Mouse (Mus musculus): Measurements from ENCODE around the gene Rnf224. TPM values are rescaled to one million over a fixed set of nuclear protein-coding genes. Genes with fewer than 3 reads are reported as not detected.

The Rnf224 gene
- total and polyA plus RNA-seq, 3 experiments: 0.10 TPM; not detected in 2

DNA sequence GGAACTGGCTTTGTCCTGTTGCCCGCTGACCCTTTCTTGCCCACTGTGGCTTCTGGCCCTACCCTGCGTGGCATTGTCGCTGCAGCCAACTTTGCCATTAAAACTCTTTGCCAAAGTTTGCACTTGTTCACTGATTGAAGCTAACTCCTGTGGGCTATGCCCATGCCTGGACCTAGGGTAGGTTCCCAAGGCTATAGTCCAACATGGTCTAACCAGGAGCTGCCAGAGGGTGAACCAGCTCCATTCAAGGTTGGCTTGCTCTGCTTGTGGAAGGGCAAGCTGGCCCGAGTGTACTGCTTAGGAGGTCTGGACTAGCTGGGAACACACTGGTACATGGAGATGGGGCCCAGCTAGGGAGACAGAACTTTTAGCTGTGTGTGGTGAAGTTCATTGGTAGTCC is 7.6 kb upstream of the Rnf224 start:
- Histone ChIP-seq H3K4me3 (ENCODE audit: control insufficient read depth in 1 of 2, insufficient read depth in 1 of 2, low read depth in 2 of 2, low read length in 2 of 2) (no peak overlapping the region), H3K36me3 (ENCODE audit: control insufficient read depth in 1 of 2, insufficient read depth in 2 of 2, low read length in 2 of 2) (no peaks in the 10 kb centered on the region), H3K9me3 (replicated peaks; ENCODE audit: insufficient read depth, low read length) (no peaks in the 10 kb centered on the region), H3K4me1 (ENCODE audit: control insufficient read depth in 1 of 2, insufficient read depth in 2 of 2, low read length in 2 of 2) (peaks cover 0 to 12% of the 10 kb centered on the region in 2 experiments; a peak in 3 of 4 replicates), H3K27me3 (ENCODE audit: control insufficient read depth in 1 of 2, insufficient read depth in 2 of 2, low read length in 2 of 2) (no peaks in the 10 kb centered on the region), H3K9ac (ENCODE audit: control insufficient read depth, low read depth, low read length, poor library complexity, severe bottlenecking) (no peak overlapping the region), H3K79me2 (ENCODE audit: control insufficient read depth, insufficient read depth, low read length, poor library complexity) (no peaks in the 10 kb centered on the region; the same call in 1 of the 2 replicates), H3K27ac (ENCODE audit: control insufficient read depth, low read depth, low read length) (no peak overlapping the region)
- no peak for DNase-seq (ENCODE audit: low read depth, low spot score)
- no peak for TF ChIP-seq TBP (IDR thresholded peaks at IDR 0.05; ENCODE audit: low read depth, low read length)
- no peak for TF ChIP-seq HCFC1 (IDR thresholded peaks at IDR 0.05; ENCODE audit: low read depth, low read length)
- TF ChIP-seq POLR2AphosphoS5 (IDR thresholded peaks at IDR 0.05; ENCODE audit: borderline replicate concordance, low read depth, low read length): no peak
- no peak for TF ChIP-seq MYC (IDR thresholded peaks at IDR 0.05; ENCODE audit: low read depth, low read length)
- no peak for TF ChIP-seq MAZ (IDR thresholded peaks at IDR 0.05; ENCODE audit: low read depth, low read length)
- TF ChIP-seq USF2 (IDR thresholded peaks at IDR 0.05; ENCODE audit: borderline replicate concordance in 1 of 2, insufficient read depth in 1 of 2, low read depth in 1 of 2, low read length in 2 of 2): no peak
- TF ChIP-seq USF1 (IDR thresholded peaks at IDR 0.05; ENCODE audit: low read depth, low read length): no peak

DNA sequence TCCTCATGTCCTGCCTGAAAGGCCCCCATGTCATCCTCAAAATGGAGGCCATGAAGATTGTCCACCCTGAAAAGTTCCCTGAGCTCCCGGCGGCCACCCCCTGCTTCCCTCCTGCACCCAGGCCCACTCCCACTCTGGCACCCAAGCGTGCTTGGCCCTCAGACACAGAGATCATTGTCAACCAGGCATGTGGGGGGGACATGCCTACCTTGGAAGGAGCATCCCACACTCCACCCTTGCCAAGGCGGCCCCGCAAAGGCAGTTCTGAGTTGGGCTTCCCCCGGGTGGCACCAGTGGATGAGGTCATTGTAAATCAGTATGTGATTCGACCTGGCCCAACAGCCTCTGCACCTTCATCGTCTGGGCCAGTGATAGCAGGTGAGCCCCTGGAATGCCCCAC is 6.8 kb upstream of the Rnf224 start:
- DNase-seq (ENCODE audit: low read depth, low spot score): no peak
- TF ChIP-seq MAFK (IDR thresholded peaks at IDR 0.05; ENCODE audit: borderline replicate concordance, low read depth, low read length) (no peak), SMC3 (IDR thresholded peaks at IDR 0.05; ENCODE audit: low read depth, low read length) (no peak), USF2 (IDR thresholded peaks at IDR 0.05; ENCODE audit: borderline replicate concordance in 1 of 2, insufficient read depth in 1 of 2, low read depth in 1 of 2, low read length in 2 of 2) (no peak), CHD1 (IDR thresholded peaks at IDR 0.05; ENCODE audit: low read depth, low read length) (no peak), NELFE (IDR thresholded peaks at IDR 0.05; ENCODE audit: low read depth, low read length) (no peak), MXI1 (IDR thresholded peaks at IDR 0.05; ENCODE audit: low read depth, low read length) (no peak), ZKSCAN1 (IDR thresholded peaks at IDR 0.05; ENCODE audit: low read depth, low read length) (no peak), MAX (IDR thresholded peaks at IDR 0.05; ENCODE audit: low read length) (no peak), POLR2A (IDR thresholded peaks at IDR 0.05; ENCODE audit: control insufficient read depth in 1 of 2, insufficient read depth in 1 of 2, low read depth in 1 of 2, low read length in 2 of 2, poor library complexity in 1 of 2) (no peak), TBP (IDR thresholded peaks at IDR 0.05; ENCODE audit: low read depth, low read length) (no peak), POLR2AphosphoS2 (IDR thresholded peaks at IDR 0.05; ENCODE audit: low read length) (no peak), ZC3H11A (IDR thresholded peaks at IDR 0.05; ENCODE audit: low read depth, low read length) (no peak), GATA1 (IDR thresholded peaks at IDR 0.05; ENCODE audit: low read depth, low read length) (no peak), ELF1 (IDR thresholded peaks at IDR 0.05; ENCODE audit: low read depth, low read length) (no peak), EP300 (IDR thresholded peaks at IDR 0.05; ENCODE audit: low read depth in 1 of 2, low read length in 2 of 2) (no peak), ZNF384 (IDR thresholded peaks at IDR 0.05; ENCODE audit: low read depth, low read length) (no peak), JUND (IDR thresholded peaks at IDR 0.05; ENCODE audit: low read depth, low read length) (no peak), SIN3A (IDR thresholded peaks at IDR 0.05; ENCODE audit: low read length) (no peak)
- H3K27me3 ChIP-seq (ENCODE audit: control insufficient read depth in 1 of 2, insufficient read depth in 2 of 2, low read length in 2 of 2): no peaks in the 10 kb centered on the region
- no peak overlapping the region for H3K27ac ChIP-seq (ENCODE audit: control insufficient read depth, low read depth, low read length)
- H3K4me1 ChIP-seq (ENCODE audit: control insufficient read depth in 1 of 2, insufficient read depth in 2 of 2, low read length in 2 of 2): peaks cover 0 to 12% of the 10 kb centered on the region in 2 experiments; a peak in 3 of 4 replicates
- H3K9me3 ChIP-seq (replicated peaks; ENCODE audit: insufficient read depth, low read length): no peaks in the 10 kb centered on the region
- no peaks in the 10 kb centered on the region; the same call in 1 of the 2 replicates for H3K79me2 ChIP-seq (ENCODE audit: control insufficient read depth, insufficient read depth, low read length, poor library complexity)
- no peaks in the 10 kb centered on the region for H3K36me3 ChIP-seq (ENCODE audit: control insufficient read depth in 1 of 2, insufficient read depth in 2 of 2, low read length in 2 of 2)
- H3K4me3 ChIP-seq (ENCODE audit: control insufficient read depth in 1 of 2, insufficient read depth in 1 of 2, low read depth in 2 of 2, low read length in 2 of 2): no peak overlapping the region; a peak in 1 of 4 replicates
- H3K9ac ChIP-seq (ENCODE audit: control insufficient read depth, low read depth, low read length, poor library complexity, severe bottlenecking): no peak overlapping the region
